Mouse (Mus musculus): ENCODE results near the gene Nxpe2. TPM values are rescaled to one million over a fixed set of nuclear protein-coding genes. Genes with fewer than 3 reads are reported as not detected.
A peak's percentile ranks its signal among the peaks of the same experiment; 100 is the strongest.

Nxpe2 gene
- under 1 TPM; 0.13 to 0.33 TPM for total RNA-seq (2021)
- long read RNA-seq, experiment 1: 0 reads
- long read RNA-seq, experiment 2, partial matches to known transcripts: 0 of 1 reads
- long read RNA-seq, experiment 2, other reads (novel, unspliced or antisense): 1 of 1 reads

DNA sequence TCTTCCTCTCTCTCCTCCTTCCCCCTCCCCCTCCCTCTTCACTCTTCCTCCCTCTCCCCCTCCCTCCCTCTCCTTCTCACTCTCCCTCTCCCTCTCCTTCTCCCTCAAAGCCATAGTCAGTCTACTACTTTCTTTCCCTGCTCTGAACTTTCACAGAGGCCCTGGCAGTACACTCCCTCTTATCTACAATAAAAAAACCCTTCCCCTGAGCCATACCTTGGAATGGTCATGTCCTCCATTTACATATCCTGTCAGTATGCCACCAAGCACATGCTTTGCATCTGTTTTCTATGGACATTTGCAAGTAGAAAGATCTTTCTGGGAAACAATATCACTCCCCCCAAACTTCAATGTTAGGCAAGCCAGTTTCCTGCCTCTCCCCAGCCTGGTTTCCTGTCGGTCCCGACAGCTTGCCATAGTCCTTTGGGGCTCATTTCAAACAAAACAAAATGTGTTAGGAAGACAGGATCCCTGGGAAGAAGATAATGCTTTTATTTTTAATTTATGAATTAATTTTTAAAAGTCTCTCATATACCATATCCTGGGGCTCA is at the start of gene Nxpe2:
TSS of gene Nxpe2 (minus strand) at position 307 of the 551 bp plus-strand sequence.
- intact Hi-C loops (cut with DNase I): no loop called here
- DNase-seq (ENCODE audit: low spot score in 2 of 2): no peak

DNA sequence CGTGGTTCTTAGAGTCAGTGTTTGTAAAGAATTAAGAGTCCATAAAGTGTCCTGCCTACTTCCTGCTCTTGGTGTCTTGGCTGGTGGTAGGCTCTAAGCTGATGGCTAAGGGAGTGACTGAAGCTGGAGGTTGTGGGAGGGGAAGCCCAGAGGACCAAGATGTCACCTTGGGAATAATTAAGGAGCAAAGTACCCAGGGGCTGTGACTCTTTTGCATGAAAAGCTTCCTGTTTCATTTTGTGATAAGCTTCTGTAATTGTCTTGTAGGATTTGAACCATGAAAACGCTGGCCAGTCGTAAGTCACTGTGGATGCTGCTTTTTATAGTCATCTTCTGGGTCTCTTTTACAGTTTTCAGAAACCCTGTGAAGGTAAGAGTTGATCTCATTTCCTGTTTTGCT is 36.7 kb upstream of the Nxpe2 start:
- intact Hi-C loops (cut with DNase I): no loop called here
- DNase-seq (ENCODE audit: low spot score in 2 of 2): no peak

DNA sequence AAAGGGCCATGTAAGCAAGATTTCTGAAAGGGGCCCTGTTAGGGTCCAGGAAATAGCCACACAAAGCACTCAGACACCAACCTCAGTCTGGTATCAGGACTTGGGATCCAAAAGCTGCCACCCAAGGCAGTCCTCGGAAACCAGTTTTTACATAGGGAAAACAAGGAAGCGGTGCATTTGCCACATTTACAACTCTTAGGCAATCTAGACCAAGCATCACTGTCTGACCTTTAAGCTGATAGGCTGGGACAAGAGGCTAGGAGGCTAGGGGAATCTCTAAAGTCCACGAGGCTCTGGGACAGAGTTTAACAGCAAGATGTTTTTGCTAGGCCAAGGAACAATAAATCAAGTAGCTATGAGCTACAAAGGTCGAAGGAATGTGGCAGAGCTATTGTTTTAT is 35.2 kb upstream of the Nxpe2 start:
- DNase-seq (ENCODE audit: low spot score in 2 of 2): no peak
- intact Hi-C loops (cut with DNase I): no loop called here

DNA sequence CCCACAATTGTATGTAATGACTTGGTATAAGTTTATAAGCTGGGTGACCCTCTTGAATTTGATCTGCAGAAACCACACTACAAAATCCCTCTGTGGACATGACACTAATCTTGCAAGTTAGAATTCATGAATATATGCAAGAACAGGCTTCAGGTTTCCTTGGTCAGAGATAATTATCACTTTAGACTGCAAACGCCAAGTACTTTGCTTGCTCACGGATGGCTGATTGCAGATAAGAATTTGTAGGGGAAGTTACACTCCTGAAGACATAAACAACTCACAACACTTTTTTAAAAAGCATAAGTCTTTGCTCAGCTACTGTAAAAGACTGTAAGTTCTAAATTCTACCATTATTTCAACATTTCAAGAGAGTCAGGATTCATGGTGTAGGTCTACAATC is 21.1 kb upstream of the Nxpe2 start:
- intact Hi-C loops (cut with DNase I): no loop called here
- DNase-seq (ENCODE audit: low spot score in 2 of 2): no peak

DNA sequence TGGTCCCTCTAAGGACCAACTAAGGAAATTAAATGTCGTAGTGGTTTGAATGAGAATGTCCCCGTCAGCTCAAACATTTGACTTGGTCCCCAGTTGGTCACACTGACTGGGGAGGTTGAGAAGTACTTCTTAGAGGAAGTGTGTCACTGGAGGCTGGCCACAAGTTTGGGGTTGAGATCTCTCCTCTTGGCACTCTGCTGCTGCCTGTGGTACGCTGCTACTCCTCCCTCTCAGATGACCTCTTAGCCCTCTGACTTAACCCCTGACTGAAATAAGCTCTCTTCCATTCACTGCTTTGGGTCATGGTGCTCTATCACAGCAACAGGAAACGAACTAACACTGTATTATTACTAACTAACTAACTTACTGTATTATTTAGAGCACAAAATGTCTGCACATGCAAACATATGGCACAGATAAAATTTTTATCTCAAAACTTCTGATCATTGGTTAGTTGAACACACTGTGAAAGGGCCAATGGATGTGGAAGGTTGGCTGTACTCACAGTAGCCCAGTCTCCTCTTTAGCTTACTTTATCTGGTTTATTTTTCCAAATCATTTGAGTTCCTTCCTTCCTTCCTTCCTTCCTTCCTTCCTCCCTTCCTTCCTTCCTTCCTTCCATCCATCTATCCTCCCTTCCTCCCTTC is 20.1 kb upstream of the Nxpe2 start:
- intact Hi-C loops (cut with DNase I): no loop called here
- DNase-seq (ENCODE audit: low spot score in 2 of 2): no peak

DNA sequence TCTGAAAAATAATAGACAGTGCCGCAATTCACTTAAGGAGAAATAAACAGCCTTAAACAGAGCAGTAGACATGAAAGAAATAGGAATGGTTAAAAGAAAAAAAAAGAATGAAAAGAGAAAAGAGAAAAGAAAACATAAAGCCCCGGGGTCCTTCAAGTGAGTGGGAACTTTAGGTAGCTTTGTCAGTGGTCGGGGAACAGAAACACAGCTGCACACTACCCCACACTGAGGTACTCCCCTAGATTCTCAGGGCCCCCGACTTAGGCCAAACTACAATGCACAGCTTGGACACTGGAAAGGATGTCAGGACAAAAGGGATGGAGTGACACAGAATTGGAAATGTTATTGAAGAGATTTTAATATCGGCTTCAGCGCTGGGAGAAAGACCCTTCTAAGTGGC is 9.5 kb upstream of the Nxpe2 start:
- intact Hi-C loops (cut with DNase I): no loop called here
- no peak for DNase-seq (ENCODE audit: low spot score in 2 of 2)

DNA sequence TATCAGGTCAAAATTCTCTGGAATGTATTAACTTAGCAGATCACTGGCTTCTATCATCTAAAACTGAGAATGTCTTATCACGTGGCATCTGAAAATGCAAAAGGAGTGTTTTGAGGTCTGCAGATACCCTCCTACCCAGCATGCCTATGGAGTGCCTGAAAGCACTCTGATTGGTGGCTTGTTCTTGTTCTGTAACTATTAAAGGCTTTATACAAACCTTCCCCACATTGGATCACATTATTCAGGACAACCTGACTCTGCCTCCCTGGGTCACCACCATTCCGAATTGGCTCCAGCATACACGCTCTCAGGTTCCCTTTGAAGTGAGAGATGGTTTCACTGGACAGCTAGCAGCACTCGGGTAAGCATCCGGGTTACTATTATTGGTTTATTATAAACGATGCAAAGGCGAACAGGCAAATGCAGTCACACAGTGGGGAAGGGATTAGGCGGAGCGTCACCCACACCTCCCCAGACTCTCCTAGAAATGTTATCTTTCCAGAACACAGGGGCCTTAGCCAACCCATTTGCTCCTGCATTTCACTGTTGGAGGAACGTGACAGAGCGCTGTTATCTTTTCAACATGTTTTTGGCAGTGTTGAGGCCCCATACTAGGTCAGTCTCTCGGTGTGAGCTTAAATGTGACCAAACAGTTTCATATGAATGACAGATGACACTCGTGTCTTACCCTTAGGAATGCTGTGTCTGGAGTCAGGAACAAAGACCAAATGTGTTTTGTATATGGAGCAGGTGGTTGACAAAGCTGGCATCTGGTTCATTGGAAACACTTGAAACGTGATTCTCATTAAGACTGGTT is 8.8 kb upstream of the Nxpe2 start:
- intact Hi-C loops (cut with DNase I): no loop called here
- DNase-seq (ENCODE audit: low spot score in 2 of 2): no peak

DNA sequence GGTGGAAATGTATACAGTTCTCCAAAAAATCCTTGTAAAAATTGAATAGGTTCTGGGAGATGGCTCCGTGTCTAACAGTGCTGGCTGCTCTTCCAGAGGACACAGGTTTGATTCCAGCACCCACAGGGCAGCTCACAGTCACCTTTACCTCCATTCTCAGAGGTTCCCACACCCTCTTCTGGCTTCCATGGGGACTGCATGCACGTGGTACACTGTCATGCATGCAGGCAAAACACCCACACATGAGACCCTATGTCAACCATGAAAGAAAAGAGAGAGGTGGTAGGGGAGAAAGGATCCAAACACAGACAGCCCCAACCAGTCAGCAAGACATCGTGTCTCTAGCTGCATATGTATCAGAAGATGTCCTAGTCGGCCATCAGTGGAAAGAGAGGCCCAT is 7.6 kb upstream of the Nxpe2 start:
- no peak for DNase-seq (ENCODE audit: low spot score in 2 of 2)
- intact Hi-C loops (cut with DNase I): no loop called here

DNA sequence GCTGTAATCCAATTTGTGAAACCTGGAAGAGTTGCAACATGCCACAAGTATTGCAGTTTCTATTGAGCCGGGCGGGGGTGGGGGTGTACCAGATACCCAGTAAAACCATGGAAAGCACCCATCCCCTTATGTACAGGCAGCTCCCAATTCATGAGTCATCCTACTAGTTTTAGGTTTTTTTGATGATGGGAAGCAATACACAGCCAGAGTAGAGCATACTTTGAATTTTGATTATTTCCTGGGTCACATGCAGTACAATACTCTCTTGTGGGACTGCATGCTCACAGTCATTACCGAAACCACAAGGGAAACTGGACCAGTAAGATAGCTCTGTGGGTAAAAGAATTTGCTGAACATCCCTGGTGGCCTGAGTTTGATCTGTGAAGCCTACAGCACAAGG is 3.8 kb upstream of the Nxpe2 start:
- DNase-seq (ENCODE audit: low spot score in 2 of 2): no peak
- intact Hi-C loops (cut with DNase I): no loop called here

DNA sequence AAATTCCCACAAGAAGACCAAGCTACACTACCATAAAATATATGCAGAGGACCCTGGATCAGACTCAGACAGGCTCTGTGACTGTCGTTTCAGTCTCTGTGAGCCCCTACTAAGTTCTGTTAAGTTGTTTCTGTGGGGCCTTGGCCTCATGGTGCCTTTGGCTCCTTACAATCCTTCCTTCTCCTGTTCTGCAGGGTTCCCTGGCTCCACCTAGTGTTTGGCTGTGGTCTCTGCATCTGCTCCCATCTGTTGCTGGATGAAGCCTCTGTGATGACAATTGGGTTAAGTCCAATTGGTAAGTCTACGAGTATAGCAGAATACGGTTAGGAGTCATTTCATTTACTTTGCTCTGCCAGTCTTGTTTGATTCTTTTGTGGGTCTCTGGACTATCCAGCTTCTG is 1.5 kb upstream of the Nxpe2 start:
- peak; percentile 69 to 79 for DNase-seq (ENCODE audit: low spot score in 2 of 2)
- intact Hi-C loops (cut with DNase I): loop anchor here (2.0 kb wide), 1 partner anchor 88 kb away; no protein-coding TSS in a partner anchor

DNA sequence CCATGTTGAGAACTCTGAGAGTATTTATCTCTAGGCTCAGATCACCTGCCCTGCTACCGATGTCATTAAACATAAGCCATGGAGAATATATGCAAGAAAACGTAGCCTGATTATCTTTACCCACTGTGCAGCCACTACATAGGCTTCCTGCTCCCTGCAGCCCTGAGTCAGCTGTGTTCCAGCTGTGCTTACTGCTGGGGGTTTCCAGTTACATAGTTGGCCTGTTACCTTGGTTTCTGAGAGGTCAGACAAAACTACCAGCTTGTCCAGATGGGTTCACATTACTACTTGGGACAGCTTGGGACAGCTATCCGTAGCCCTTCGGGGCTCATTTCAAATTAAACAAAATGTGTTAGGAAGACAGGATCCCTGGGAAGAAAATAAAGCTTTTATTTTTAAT is 868 bp upstream of the Nxpe2 start:
- DNase-seq (ENCODE audit: low spot score in 2 of 2): no peak
- intact Hi-C loops (cut with DNase I): loop anchor here (2.0 kb wide), 1 partner anchor 87 kb away; no protein-coding TSS in a partner anchor

DNA sequence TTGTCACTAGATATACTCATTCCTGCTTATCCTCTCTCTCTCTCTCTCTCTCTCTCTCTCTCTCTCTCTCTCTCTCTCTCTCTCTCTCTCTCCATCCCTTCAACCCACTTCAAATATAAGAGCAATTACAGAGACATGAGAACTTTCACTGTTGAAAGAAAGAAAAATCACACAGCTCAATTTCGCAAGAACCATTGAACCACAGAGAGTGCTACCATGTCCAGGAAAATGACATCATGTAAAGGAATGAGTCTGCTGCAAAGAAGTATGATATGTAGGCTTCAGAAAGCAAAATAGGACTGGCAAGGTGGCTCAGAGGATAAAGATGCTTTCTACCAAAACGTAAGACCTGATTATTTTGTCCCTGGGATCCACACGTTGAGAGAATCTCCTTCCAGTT is 7.4 kb downstream of the Nxpe2 start:
- intact Hi-C loops (cut with DNase I): no loop called here
- no peak for DNase-seq (ENCODE audit: low spot score in 2 of 2)

DNA sequence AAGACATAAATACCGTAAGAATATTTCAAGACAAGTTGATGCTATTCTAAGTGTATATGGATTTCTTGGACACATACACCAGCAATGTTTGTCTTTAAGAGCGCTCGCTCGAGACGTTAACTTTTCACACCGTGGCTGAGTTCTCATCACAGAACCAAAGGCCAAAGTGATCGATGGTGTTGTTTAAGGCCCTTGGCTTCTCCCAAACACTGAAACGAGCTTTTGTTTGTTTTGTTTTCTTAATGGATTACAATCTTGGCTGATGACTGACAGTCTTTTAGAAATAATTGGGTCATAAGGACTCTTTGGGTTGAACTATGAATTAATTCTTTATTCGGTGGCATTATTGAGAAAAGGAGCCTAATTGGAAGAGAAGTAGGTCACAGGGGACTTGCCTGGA is 7.8 kb downstream of the Nxpe2 start:
- no peak for DNase-seq (ENCODE audit: low spot score in 2 of 2)
- intact Hi-C loops (cut with DNase I): no loop called here

DNA sequence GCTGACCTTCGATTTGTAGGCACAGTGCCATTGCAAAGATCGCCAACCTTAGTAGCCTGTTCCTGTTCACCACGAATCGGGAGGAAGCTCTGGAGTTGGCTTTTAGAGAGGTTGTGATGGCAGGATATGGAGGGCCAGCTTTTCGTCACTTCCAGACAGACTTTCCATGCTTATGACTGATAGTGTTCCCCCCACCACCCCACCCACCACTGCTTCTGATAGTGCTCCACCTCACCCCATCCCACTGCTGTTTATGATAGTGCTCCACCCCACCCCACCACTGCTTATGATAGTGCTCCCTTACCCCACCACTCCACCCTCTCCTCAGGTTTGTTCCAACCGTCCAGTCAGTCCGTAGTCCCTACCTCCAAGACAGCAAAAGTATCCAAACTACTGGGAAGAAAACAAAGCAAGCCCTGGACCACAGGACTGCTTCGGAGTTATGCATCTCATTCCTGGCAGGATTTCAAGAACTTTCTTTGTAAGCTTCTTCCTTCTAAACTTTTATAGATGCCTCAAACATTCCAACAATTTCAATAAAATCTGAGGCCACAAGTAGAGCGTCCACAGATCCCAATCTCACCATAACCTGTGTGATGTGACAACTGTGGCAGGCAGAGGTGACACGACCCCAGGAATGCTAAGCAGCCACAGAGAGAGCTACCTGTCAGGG is 12.4 kb downstream of the Nxpe2 start:
- intact Hi-C loops (cut with DNase I): no loop called here

DNA sequence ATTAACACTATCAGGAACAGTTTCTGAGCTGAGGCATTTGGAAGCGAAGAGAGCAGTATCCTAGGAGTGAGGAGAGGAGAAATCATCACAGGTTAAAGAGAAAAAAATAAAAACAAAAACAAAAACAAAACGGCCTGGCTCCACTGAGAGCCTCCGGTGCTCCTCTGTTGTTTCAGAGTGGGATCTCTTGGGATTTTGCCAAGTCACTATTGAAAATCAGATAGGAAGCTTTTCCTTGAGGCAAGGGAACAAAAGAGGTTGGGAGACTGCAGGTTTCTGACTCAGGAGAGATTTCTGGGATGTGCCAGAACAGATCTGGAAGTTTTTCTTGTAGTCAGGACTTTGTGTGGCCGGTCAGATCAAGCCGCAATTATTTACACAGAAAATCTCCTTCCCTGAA is 13.7 kb downstream of the Nxpe2 start:
- intact Hi-C loops (cut with DNase I): no loop called here

More for the DNA sequence above, 12.4 kb downstream of the Nxpe2 start:
- no peak for DNase-seq (ENCODE audit: low spot score in 2 of 2)

DNA sequence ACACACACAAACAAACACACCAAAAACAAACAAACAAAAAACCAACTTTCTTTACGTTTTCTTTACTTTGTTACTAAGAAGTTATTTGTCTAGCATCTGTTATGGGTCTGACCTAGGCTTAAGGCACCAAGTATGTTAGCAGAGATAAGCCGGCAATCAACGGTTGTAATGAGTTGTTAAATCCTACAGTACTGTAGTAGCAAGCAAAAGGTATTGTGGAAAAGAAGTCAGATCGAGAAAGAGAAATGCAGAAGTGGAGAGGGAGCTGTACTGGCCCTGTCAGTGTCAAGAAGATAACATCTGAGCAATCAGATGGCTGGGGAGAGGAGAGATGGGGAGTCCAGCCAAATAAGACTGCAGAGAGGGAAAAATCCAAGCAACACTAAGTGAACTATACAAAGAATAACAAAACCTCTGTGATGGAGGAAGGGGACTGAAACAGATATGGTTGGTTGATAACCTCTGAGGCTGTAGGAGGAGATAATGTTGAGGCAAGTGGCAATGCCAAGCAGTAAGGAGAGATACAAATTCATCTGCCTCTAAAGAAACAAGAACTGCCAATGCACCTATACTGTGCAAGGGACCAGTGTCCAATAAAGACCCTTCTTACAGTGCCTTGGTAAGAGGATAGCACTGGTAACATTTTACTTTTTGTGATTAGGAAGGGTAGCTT is 14.3 kb downstream of the Nxpe2 start:
- intact Hi-C loops (cut with DNase I): no loop called here

More for the DNA sequence above, 13.7 kb downstream of the Nxpe2 start:
- no peak for DNase-seq (ENCODE audit: low spot score in 2 of 2)

DNA sequence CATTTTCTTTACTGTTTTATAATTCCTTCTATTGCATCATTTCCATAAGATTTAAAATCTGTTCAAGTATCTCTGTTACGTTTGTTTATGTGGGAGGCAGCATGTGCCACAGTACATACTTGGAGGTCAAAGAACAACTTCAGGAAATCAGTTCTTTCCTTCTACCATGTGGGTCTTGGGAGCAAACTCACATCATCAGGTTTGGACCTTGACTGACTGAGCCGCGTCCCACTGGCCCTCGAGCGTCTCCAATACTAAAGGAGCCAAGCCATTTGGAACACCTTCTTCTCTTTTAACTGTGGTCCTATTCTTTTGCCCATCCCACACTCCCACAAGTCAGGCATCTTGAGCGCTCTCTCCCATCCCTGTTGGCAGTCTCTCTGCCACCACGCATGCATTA is 23.7 kb downstream of the Nxpe2 start:
- intact Hi-C loops (cut with DNase I): no loop called here
- no peak for DNase-seq (ENCODE audit: low spot score in 2 of 2)

More for the DNA sequence above, 14.3 kb downstream of the Nxpe2 start:
- DNase-seq (ENCODE audit: low spot score in 2 of 2): no peak

DNA sequence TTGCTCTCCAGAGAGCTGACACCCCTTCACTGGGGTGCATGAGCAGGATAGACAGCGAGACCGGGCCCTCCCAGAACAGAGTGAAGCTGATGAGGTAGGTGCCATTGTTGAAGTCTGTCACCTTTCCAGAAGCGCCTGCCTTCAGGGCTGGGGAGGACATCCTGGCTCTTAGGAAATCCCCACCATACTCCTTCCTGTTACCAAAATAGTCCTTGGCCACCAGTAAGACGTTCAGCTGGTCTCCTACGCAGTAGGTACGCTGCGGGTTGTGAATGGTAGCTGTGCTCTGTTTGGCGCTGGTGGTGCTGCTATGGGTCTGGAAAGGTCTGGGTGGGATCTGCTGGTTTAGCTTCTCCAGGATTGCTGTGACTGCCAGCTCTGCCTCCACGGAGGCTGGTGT is 26.9 kb downstream of the Nxpe2 start:
- intact Hi-C loops (cut with DNase I): no loop called here
- DNase-seq (ENCODE audit: low spot score in 2 of 2): no peak

DNA sequence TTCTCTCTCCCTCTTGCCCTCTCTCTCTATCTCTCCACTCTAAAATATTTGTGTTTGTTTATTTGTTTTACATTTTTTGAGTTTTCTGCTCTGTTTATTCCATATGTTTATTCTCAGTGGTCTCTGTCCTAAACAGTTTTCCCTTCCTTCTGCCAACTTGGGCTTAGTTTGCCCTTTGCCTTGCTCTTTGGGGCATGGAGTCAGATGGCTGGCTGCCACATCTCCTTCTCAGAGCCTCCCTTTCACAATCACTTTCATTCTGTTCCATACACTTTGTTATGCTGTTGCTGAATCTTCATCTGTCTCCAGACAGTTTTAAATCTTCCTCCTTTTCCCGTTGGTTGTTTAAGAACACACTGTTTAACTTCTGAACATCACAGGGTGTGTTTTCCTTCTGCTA is 37.4 kb downstream of the Nxpe2 start:
- intact Hi-C loops (cut with DNase I): no loop called here
- DNase-seq (ENCODE audit: low spot score in 2 of 2): no peak
